Mouse (Mus musculus) adrenal gland, adult 8-10 months (tissue): ENCODE measurements around the gene Cryz. TPM values are rescaled to one million over a fixed set of nuclear protein-coding genes. Genes with fewer than 3 reads are reported as not detected.

Experiments used
- DNase-seq: peaks from one replicate; pipeline ENCODE4 v3.0.0; 2022
- total RNA-seq, 4 experiments: library from RNA; stranded (reverse); gene quantifications; 2 replicates each; pipeline ENCODE4 v1.2.4; 2022

Cryz gene
- total RNA-seq: 10 to 100 TPM; 17.3 to 24.8 (median 22.5) TPM

DNA sequence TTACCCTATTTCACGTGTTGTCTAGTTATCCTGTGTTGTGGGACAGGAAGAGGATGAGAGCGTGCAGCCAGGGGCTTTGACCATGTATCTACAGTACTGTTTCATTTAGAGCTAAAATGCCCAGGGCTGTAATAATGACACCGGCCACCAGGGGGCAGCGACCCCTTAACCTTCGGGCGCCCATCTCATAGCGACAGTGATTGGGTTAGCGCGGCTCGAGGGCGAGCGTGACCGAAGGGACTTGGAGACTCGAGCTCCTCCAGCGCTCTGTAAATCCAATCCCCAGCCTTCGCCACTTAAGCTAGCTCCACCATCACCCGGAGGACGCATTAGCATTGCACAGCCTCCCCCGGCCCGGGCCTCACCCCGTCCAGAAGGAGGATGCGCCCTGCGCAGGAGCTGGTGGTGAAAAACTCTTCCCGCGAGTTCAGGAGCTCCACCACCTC lies at the start of gene Cryz:
Cryz (plus strand) TSS at position 224 of the 446 bp plus-strand sequence.
- peak; percentile 83 for DNase-seq

DNA sequence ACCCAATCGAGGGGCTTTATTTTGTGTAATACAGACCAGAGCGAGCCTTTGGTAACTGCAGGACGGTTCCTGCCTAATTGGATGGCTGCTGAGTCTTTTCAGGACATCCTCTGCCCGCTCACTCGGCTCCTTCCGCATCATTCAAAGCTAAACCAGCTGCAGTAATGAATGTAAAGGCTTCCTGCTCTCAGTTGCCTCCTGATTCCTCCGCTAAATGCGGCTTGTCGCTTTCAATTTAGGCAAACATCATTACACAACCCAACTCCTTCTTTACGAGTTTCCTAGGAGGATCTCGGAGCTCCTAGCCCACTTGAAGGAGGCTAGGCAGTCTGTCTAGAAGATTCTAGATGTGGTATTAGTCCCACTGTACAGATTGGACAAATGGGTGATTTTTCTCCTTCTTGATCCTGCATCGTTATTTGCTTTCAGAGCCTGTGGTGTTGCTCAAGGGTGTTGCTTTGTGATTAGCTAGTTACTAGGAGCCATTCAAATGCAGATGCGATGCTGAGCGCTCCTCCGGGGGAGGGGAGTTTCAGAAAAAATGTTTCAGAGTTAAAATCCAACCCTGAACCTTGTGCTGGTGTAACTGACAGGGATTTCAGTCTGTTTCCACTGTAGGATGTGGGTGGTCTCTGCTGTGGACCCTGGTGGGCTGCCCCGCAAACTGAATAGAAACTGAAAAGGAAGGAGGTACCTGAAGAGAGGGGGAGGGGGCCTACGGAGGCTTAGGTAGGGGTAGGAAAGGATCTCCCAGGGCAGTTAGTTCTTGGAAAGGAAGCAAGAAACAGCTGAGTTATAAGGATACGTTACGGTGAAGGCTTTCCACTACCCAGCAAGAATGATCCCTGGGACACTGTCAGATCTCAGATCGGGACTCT lies 48.7 kb upstream of the Cryz start:
- DNase-seq: no peak

DNA sequence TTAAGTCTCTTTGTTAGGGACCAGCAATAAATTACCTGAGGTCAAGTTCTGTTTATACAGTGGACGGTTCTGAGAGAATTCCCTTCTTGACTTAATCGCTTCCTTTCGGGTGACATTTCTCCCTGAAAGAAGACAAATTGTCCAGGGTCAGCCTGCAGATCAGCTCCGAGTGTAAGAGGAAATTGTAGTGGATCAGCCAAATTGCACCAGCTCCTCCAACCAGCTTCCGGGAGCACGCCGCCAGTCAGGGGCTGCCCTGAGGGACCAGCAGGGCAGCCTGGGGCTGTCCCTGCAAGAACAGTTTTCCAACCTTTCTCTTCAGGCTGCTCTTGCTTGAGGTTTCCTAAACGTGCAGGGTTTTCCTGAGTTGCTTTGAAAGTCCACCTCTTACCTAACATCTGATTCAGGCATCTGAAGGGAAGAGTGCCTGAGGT lies 47.6 kb upstream of the Cryz start:
- DNase-seq: no peak

DNA sequence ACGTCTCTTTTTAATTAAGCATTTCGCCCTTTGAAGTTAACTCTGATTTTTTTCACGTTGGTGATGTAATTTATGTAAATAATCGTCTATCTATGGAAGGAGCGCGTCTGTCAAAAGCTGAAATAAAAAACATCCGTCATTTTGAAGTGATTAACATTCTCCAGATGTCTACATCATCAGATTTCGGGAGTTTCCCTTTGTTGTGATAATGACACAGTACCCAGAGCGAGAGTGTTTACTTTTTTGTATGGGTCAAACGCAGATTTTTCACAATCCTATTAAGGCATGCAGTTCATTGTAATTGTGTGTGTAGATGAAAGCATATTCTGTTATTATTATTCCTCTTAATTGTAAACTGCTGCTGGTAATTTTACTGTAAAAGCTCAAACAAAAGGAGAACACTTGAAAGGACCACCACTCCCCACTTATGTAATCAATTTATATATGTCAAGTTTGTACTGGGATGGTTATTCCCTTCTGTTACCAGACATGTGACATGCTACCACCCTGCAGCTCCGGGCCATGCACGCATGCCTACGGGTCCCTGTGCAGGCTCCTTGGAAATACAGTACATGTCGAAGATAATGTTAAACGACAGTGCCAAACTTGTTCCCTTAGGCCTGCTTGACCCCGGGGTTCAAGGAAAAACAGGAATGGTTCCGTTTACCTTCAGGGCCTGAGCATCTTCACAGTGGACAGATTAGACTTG lies 46.0 kb upstream of the Cryz start:
- DNase-seq: no peak

DNA sequence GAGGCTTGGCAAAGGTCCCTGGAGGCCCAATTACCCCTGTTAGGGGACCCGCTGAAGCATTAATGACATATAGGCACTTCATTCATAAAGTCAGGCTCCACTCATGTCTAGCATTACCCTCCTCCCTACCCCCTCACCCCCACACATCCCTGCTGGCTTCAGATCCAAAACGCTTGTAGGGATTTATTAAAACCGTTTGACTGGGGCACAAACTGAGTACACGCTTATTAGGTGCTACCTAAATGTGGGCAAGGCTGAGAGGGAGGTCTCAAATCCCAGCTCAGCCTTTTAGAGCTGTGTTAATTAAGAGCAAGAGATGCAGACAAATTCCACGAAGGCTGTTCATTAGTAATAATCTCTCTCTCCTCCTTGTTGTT lies 45.5 kb upstream of the Cryz start:
- DNase-seq: no peak

DNA sequence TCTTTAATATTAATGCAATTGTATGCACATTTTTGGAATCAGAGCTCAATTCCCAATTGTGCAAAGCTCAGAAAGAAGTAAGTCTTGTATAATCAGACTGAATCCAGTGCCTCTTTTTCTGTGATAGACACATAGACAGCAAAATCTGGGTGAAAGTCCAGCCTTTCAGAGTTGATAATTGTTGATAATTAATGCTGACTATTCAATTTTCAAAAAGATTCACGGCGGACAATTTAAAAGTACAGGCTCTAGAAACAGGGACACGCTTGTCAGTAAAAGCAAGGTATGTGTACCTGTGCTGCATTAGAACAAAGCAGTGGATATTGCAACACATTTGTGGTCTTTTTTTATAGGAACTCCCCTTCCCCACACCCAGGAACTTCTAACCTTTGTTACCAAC lies 34.3 kb upstream of the Cryz start:
- no peak for DNase-seq

DNA sequence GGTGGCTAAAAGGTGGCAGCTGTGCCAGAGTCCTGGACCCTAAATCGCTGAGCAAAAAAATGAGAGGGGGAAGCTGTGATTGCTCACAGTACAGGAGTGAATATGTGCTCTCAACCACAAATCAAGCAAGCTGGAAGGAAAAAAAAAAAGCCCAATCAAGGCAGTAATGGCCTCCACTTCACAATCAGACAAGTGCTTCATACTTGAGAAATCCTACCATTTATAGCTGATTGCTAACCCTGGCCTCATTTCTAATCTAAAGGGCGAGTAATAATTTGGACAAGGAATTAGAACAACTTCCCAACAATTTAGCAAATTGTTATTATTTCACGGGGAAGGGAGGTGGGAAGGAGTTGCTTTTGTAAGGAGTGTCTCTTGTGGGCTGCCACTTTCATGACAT lies 31.1 kb upstream of the Cryz start:
- no peak for DNase-seq

DNA sequence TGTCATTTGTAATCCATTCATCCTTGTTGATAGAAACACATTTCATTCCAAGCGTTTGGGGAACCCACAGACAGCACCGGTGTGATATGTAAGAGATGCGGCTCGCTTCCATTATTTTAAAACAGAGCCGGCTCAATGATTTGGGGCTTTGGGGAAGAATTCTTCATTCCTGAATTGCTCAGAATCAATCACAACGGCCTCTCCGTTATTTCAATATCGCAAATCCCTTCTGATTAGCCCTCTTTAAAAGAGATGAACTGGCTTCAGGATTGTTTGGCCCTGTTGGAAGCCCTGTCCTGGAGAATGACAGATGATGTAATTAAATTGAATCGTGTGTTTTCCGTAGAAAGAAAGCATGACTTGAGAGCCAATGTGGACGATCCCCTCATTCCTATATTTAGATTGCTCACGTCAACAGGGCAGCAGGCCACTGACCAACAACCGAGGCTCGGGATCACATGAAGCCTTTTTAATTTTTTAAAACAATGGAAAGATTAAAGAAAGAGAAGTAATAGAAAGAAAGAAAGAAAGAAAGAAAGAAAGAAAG lies 26.4 kb upstream of the Cryz start:
- DNase-seq: no peak

DNA sequence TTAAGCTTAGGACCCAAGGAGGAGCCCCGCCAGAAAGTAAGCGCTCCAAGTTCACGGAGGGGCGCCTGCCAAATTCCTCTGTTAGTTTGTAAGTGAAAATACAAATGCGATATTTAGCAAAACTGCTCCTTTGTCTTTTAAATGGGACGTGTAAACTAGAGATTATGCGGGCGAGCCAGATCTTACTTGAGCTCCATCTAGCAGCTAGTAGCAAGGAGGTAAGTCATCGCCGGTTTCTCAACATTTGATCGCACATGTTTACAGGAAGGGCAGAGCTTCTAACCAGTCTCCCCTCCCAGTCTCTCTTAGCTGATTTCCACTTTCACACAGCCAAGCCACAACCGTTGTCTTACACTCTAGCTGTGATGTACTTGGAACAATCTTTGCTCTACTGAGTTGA lies 25.7 kb upstream of the Cryz start:
- DNase-seq: no peak

DNA sequence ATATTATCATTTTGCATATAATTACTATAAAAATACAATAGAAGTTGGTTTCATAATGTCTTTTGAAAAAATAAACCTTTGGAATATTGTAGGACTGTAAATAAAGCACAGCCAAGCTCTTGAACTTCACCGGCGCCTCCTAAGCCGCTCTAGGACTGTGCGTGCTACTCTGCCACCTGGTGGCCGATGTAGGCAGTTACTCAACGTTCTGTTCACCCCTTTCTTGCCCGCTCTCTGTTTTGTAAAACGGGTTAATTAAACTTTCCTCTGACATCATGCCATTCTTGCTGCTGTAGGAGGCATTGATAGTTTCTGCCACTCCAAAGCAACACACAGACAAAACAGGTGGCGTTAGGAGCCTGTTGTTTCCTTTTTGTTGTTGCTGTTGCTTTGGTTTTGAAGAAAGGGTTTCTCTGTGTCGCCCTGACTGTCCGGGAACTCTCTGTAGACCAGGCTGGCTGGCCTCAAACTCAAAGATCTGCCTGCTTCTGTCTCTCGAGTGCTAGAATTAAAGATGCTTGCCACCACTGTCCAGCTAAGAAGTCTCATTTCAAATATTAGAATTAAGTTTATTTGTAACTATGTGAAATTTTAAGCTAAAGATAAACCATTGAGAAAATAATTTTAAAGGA lies 24.1 kb upstream of the Cryz start:
- DNase-seq: peak; percentile 14

DNA sequence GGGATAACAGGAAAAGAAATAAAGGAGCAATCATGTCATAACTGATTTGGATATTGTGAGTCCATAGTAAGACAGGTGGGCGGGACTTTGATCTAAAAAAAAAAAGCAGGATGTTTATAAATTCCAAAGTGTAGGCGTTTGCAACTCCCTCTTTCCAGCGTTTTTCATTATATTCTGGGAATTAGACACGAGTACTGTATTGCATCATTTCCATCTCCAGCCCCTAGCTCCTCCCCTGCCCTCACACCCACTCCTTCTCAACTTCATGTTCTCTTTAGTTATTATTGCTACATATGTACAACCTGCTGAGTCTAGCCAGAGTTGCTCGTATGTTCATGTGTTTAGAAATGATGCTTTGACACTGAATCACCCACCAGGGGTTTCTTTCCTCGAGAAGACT lies 22.8 kb upstream of the Cryz start:
- DNase-seq: no peak

DNA sequence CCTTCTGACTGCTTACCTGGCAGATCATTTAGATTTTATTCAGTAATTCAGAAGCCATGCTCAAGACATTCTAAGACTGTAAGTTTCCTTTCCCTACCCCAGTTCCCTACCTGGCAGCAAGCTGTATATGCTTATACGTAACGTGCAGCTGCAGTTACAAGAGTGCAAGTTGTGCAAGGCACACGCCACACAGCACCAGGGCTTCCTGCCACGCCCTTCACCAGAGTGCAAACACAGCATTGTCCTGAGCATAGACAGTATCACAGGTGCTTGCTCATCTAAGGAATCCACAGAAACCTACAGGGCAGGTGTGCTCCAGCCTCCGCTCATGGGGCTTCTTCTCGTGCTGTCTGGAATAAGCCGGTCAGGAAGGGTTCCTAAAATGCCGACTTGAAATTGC lies 18.6 kb upstream of the Cryz start:
- DNase-seq: no peak

DNA sequence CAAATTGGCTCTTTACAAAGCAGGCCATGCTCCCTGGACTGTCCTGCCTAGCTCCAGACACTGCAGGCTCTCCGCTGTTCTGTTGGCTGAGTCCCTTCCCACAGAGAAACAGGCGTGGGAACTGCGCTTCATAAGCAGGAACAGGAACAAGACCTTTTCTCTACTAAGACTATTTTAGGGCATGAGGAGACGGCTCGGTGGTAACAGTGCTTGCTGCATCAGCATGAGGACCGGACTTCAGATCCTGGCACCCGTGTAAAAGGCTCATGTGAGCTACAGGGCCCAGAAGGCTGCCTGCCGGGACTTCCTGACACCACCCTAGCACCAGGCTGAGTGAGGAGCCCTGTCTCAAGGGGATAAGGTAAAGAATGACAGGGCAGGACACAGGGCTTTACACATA lies 12.2 kb upstream of the Cryz start:
- DNase-seq: no peak

DNA sequence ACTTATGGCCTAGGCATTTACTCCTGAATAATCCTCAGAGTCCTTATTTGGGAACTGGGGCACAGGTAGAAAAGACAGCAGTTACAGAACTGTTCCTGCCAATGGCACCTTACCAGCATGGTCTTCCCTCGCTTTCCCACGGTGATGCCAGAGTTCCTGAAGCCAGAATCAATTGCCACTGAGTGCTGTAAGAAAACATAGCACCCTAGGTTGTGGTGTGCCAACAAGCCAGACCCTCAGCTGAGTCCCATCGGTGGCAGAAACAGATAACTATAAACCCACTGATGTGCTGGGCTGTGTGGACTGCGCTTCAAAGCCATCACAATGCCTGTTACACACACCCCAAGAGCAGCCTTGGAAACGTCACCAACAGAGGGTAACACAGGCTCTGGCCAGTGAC lies 5.5 kb upstream of the Cryz start:
- DNase-seq: no peak

DNA sequence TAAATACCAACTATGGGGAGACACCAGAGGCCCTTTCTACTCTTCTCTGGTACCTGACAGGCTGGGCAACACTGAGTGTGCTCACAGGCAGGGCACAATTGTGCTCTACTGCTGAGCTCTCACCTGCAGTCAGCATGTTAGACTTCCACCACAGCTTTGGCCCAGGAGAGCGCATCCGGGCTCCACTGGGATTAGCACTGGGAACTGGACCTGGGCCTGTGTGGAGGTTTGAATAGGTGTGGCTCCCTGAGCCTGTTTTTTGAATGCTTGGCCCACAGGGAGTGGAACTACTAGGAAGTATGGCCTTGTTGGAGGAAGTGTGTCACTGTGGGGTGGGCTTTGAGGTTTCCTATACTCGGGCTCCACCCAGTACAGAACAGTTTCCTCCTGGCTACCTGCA lies 4.9 kb upstream of the Cryz start:
- DNase-seq: no peak

DNA sequence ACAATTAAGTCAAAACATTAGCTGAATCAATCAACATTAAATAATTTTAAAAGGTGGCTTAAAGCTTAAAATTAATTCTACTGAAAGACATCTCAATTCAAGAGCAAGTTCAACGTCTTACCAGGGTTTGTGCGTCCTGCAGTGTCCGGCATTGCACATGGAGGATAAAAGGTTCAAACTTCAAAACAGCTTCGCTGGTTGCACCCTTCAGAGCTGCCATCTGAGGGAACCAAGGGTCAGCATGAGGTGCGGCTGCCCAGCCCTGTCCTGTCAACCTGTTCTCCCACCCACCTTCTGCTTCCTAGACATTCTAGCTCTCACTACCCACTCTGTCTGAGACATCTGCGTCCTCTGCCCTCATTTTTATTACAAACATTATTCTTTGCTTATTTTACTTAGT lies 2.9 kb upstream of the Cryz start:
- no peak for DNase-seq

DNA sequence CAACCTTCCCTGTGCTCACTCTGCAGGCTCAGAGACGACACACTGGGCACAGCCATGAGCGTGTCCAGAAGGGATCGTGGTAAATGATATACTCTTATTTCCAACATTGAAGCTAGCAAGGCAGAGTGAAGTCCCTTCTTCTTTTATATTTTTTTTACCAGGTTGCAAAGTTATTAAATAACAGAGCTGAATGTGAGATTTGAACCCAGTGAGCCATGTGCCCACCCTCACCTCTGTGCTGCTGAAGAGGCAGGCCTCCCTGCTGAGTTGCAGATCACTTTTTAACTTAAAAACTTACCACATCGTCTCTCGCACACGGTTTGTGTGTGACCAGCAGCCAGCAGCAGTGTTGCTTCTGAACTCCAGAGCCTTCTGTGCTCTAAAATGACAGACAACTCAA lies 2.4 kb upstream of the Cryz start:
- DNase-seq: no peak

DNA sequence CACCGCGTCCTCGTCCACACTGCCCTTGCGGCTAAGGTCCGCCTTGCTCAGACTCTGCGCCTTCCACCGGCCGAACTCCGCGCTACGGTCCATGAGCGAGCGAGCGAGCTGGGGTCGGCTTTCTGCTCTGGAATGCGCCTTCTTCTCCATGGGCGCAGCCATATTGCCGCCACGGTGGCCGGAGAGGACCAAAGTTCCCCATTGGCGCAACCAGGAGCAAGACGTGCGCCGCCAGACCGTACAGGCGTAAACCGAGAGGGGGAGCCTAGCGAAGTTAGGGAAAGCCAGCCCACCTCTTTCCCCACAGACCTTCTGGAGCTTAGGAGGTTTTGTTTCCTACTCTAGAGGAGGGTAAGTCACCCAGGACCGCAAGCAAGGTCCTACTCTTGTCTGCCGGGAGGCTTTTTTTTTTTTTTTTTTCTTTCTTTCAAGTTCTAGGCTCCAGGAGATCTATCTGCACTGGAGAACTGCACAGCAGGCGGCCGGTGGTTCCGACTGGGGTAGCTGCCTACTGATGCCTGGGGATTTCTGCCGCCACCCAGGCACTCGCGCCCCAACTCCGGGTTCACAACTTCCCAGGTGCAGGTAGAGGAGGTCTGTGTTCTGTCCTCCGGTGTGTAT lies 533 bp downstream of the Cryz start, which contains the start of gene Tyw3:
Tyw3 (minus strand) TSS at position 171 of the 621 bp plus-strand sequence.
- peak; percentile 93 for DNase-seq

DNA sequence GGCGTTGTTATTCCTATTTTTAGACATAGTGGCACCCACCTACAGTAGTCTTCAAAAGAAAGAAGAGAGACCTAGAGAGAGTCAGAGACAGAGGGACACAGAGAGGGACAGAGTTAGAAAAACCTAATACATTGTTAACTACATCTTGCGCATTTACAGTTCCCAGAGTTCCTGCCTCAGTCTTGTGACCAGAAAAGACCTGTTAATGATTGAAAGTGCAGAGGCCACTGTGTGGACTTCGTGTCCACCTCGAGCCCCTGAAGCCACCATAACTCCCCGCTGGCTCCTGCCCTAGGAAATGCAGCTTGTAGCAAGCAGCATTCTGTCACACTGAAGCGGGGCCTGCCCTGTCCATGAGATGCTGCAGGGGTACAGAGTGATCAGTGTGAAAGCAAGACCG lies 1.1 kb downstream of the Cryz start:
- no peak for DNase-seq

DNA sequence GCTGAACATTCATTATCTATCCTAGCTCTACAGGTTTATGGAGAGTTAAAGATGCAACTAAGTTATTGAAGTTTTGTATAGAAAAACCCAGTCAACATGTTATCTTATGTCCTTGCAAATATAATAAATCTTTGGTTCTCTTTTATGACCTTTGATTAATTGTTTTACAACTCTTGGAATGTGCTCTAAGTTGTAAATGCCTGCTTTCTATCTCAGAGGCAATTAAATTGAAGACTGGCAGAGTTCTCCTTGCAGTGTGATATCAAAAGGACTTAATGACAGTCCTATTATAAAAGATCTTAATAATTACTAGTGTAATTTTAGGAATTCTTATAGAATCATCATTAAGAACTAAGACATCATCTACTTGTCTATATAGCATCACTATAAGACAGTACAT lies 5.6 kb downstream of the Cryz start:
- DNase-seq: no peak

DNA sequence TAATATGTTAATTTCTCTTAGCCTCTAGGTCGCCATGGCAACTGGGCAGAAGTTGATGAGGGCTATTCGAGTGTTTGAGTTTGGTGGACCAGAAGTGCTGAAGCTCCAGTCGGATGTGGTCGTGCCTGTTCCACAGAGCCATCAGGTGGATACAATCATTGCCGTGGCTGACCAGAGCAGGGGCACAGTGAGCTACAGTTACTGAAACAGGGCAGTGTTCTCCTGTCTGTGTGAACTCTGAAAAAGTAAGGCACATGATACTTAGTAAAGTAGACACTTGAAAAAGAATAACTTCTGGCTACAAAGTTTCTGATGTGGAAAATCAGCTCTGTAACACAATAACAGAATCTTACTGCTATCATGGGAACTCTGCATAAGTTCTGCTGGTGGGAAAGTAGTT lies 8.4 kb downstream of the Cryz start:
- no peak for DNase-seq

DNA sequence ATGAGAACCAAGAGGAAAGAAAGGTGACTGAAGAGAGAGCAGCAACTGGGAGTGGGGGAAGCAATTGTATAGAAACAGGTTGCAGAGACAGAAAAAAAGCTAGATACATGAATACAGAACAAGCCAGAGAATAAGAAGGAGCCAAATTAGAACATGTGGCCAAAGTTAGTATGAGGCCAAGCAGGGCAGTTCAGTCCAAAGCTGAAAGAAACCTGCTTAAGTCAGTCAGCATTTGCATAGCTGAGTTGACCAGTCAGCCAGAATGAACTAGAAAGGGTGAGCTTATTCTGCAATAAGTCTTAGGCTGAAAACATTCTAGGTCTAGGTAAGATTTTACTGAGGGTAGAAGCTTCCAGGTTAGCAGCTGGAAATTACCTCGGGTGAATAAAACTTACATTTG lies 11.4 kb downstream of the Cryz start:
- no peak for DNase-seq

DNA sequence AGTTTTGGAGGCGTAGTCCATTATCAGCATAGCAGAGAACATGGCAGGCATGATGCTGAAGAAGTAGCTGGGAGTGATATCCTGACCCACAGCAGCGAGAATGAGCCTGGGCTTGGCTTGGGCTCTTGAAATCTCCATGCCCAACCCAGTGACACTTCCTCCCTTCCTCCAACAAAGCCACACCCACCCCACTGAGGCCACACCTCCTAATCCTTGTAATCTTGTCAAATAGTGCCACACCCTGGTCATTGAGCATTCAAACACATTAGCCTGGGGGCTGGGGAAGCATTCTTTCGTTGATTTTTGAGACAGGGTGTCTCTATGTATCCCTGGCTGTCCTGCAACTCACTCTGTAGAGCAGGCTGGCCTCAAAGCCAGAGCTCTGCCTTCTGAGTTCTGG lies 15.4 kb downstream of the Cryz start:
- no peak for DNase-seq
